Mouse (Mus musculus): ENCODE data around the gene Caskin1.

The Caskin1 gene

GRCm38 (mm10) chr17:24470701-24471527, 17.5 kb upstream of the Caskin1 start:
- peak in 1 of 2 experiments; percentile 50 for DNase-seq (ENCODE audit: low spot score in 2 of 2)

GRCm38 (mm10) chr17:24472512-24472911, 15.9 kb upstream of the Caskin1 start:
- DNase-seq (ENCODE audit: low spot score in 2 of 2), result no peak

GRCm38 (mm10) chr17:24473612-24474275, 14.7 kb upstream of the Caskin1 start, which contains the start of gene Bricd5:
TSS of gene Bricd5 (plus strand) at chr17:24473884.
- no peak for DNase-seq (ENCODE audit: low spot score in 2 of 2)

GRCm38 (mm10) chr17:24474557-24474956, 13.8 kb upstream of the Caskin1 start:
- peak in 1 of 2 experiments; percentile 58 for DNase-seq (ENCODE audit: low spot score in 2 of 2)

GRCm38 (mm10) chr17:24475586-24475985, 12.8 kb upstream of the Caskin1 start:
- DNase-seq (ENCODE audit: low spot score in 2 of 2), result no peak

- no peak for DNase-seq (ENCODE audit: low spot score in 2 of 2)
Observed at GRCm38 (mm10) chr17:24476022-24476776, 12.2 kb upstream of the Caskin1 start.

GRCm38 (mm10) chr17:24477053-24477984, 11.1 kb upstream of the Caskin1 start:
- DNase-seq (ENCODE audit: low spot score in 2 of 2), result no peak

- no peak for DNase-seq (ENCODE audit: low spot score in 2 of 2)
Observed at GRCm38 (mm10) chr17:24477985-24478600, 10.3 kb upstream of the Caskin1 start.

GRCm38 (mm10) chr17:24478663-24479380, 9.6 kb upstream of the Caskin1 start, which contains the start of gene Mlst8:
TSS of gene Mlst8 (minus strand) at chr17:24479078.
- DNase-seq (ENCODE audit: low spot score in 2 of 2), result peak; percentile 98

- no peak for DNase-seq (ENCODE audit: low spot score in 2 of 2)
Observed at GRCm38 (mm10) chr17:24479431-24479830, 9.0 kb upstream of the Caskin1 start.

- no peak for DNase-seq (ENCODE audit: low spot score in 2 of 2)
Observed at GRCm38 (mm10) chr17:24480201-24480826, 8.1 kb upstream of the Caskin1 start.

GRCm38 (mm10) chr17:24481027-24481815, 7.2 kb upstream of the Caskin1 start:
- DNase-seq (ENCODE audit: low spot score in 2 of 2), result no peak

GRCm38 (mm10) chr17:24483495-24483894, 4.9 kb upstream of the Caskin1 start:
- no peak for DNase-seq (ENCODE audit: low spot score in 2 of 2)

- peak in 1 of 2 experiments; percentile 55 for DNase-seq (ENCODE audit: low spot score in 2 of 2)
Observed at GRCm38 (mm10) chr17:24485090-24485860, 3.1 kb upstream of the Caskin1 start.

GRCm38 (mm10) chr17:24488662-24489264, 362 bp downstream of the Caskin1 start:
- peak in 1 of 2 experiments; percentile 44 for DNase-seq (ENCODE audit: low spot score in 2 of 2)

GRCm38 (mm10) chr17:24489265-24490030, 1.0 kb downstream of the Caskin1 start:
- no peak for DNase-seq (ENCODE audit: low spot score in 2 of 2)

GRCm38 (mm10) chr17:24490399-24490798, 2.0 kb downstream of the Caskin1 start:
- DNase-seq (ENCODE audit: low spot score in 2 of 2), result no peak
